Mouse (Mus musculus) kidney, embryonic 14.5 days (tissue): Measurements from ENCODE around the gene Bean1. TPM values are rescaled to one million over a fixed set of nuclear protein-coding genes. Genes with fewer than 3 reads are reported as not detected.

ENCODE experiments used
- ATAC-seq: fragments of 200-750 bp; cut with Nextera tagmentation; 2 replicates; pipeline ENCODE4 v1.8.0; 2017; ENCODE audit warnings: moderate number of reproducible peaks, mild to moderate bottlenecking, moderate TSS enrichment, moderate library complexity; ENCODE audit not compliant: low FRiP score, low TSS enrichment
- H3K27ac ChIP-seq: fragments of 300-500 bp; sonication (generic); 2 replicates; pipeline ENCODE4 v1.5.1; 2014; ENCODE audit warnings: low read depth, mild to moderate bottlenecking, low read length, moderate library complexity, mixed read lengths
- H3K27me3 ChIP-seq: fragments of 300-500 bp; sonication (generic); 2 replicates; pipeline ENCODE4 v1.6.1; 2014; ENCODE audit warnings: mild to moderate bottlenecking, low read length; ENCODE audit not compliant: control insufficient read depth, insufficient read depth
- H3K36me3 ChIP-seq: fragments of 300-500 bp; sonication (generic); 2 replicates; pipeline ENCODE4 v1.6.1; 2014; ENCODE audit warnings: low read length, mixed read lengths; ENCODE audit not compliant: control insufficient read depth, insufficient read depth
- H3K4me1 ChIP-seq: fragments of 300-500 bp; sonication (generic); 2 replicates; pipeline ENCODE4 v1.6.1; 2014; ENCODE audit warnings: low read length, mixed read lengths; ENCODE audit not compliant: control insufficient read depth, insufficient read depth
- H3K4me2 ChIP-seq: fragments of 300-500 bp; sonication (generic); replicated peaks from 2 replicates; pipeline ENCODE4 v1.6.1; 2014; ENCODE audit warnings: low read depth, mild to moderate bottlenecking, low read length
- H3K4me3 ChIP-seq: fragments of 300-500 bp; sonication (generic); 2 replicates; pipeline ENCODE4 v1.5.1; 2014; ENCODE audit warnings: mild to moderate bottlenecking, low read length
- H3K9ac ChIP-seq: fragments of 300-500 bp; sonication (generic); 2 replicates; pipeline ENCODE4 v1.6.1; 2014; ENCODE audit warnings: low read depth, mild to moderate bottlenecking, low read length, moderate library complexity
- H3K9me3 ChIP-seq: fragments of 300-500 bp; sonication (generic); 2 replicates; pipeline ENCODE4 v1.6.1; 2016; ENCODE audit warnings: low read length; ENCODE audit not compliant: control insufficient read depth
- WGBS: fragments of 180-500 bp; shearing (Covaris S2); extraction: QIAGEN DNeasy Blood & Tissue Kit; methylation state at CpG from one replicate; pipeline ENCODE4 v1.1.7; 2014; 5-methylcytosine and 5-hydroxymethylcytosine counted together
- polyA plus RNA-seq: library from polyadenylated mRNA; unstranded; fragments of >200 nt; fragmentation: Nextera tagmentation; extraction: Ambion mirVana; gene quantifications from 2 replicates; pipeline ENCODE4 v1.2.1, GENCODE M21; 2014

Gene Bean1
- polyA plus RNA-seq, 1 experiment from 2014 or later: 3.3 TPM

- H3K36me3 ChIP-seq: no peaks in the 10 kb centered on the region
- 0 out of 2 replicates have a peak, but pooled peaks cover 2% of the 10 kb centered on the region for H3K9me3 ChIP-seq
- no peak overlapping the region for H3K27ac ChIP-seq
- WGBS: 47% methylated on average over 5 of the region's 5 CpGs
- no peak overlapping the region for H3K4me3 ChIP-seq
- H3K4me1 ChIP-seq: no peaks in the 10 kb centered on the region
- no peak overlapping the region for H3K4me2 ChIP-seq
- no peaks in the 10 kb centered on the region for H3K27me3 ChIP-seq
- H3K9ac ChIP-seq: no peak overlapping the region
- peak; percentile 82 for ATAC-seq
These were observed 49.6 kb downstream of the Bean1 start for GRCm38 (mm10) chr8:104219806-104220205.

GRCm38 (mm10) chr8:104227048-104227447 lies 56.8 kb downstream of the Bean1 start:
- 84% methylated on average over 5 of the region's 5 CpGs for WGBS
- no peak overlapping the region for H3K9ac ChIP-seq
- ATAC-seq: no peak
- H3K27me3 ChIP-seq: no peaks in the 10 kb centered on the region
- H3K4me3 ChIP-seq: no peak overlapping the region
- H3K4me2 ChIP-seq: no peak overlapping the region
- no peak overlapping the region for H3K27ac ChIP-seq
- 0 out of 2 replicates have a peak, but pooled peaks cover 2% of the 10 kb centered on the region for H3K9me3 ChIP-seq
- H3K36me3 ChIP-seq: peaks cover 62% of the 10 kb centered on the region
- no peaks in the 10 kb centered on the region for H3K4me1 ChIP-seq

- no peak overlapping the region for H3K27ac ChIP-seq
- H3K4me3 ChIP-seq: no peak overlapping the region
- H3K27me3 ChIP-seq: no peaks in the 10 kb centered on the region
- 97% methylated on average over 9 of the region's 9 CpGs for WGBS
- H3K9me3 ChIP-seq: no peaks in the 10 kb centered on the region
- H3K4me2 ChIP-seq: no peak overlapping the region
- ATAC-seq: no peak
- peaks cover 90% of the 10 kb centered on the region for H3K36me3 ChIP-seq
- H3K9ac ChIP-seq: no peak overlapping the region
- no peaks in the 10 kb centered on the region for H3K4me1 ChIP-seq
These were observed 60.1 kb downstream of the Bean1 start for GRCm38 (mm10) chr8:104230377-104230776.

- peaks cover 84% of the 10 kb centered on the region for H3K36me3 ChIP-seq
- H3K4me2 ChIP-seq: no peak overlapping the region
- 95% methylated on average over 4 of the region's 4 CpGs for WGBS
- no peak overlapping the region for H3K9ac ChIP-seq
- ATAC-seq: no peak
- no peaks in the 10 kb centered on the region for H3K27me3 ChIP-seq
- H3K27ac ChIP-seq: no peak overlapping the region
- H3K4me1 ChIP-seq: no peaks in the 10 kb centered on the region
- no peaks in the 10 kb centered on the region for H3K9me3 ChIP-seq
- H3K4me3 ChIP-seq: no peak overlapping the region
These were observed 61.8 kb downstream of the Bean1 start for GRCm38 (mm10) chr8:104232039-104232438.

- no peak overlapping the region for H3K4me2 ChIP-seq
- no peak overlapping the region for H3K9ac ChIP-seq
- 94% methylated on average over 5 of the region's 5 CpGs for WGBS
- H3K4me1 ChIP-seq: no peaks in the 10 kb centered on the region
- ATAC-seq: no peak
- no peak overlapping the region for H3K27ac ChIP-seq
- H3K9me3 ChIP-seq: no peaks in the 10 kb centered on the region
- H3K36me3 ChIP-seq: peaks cover 83% of the 10 kb centered on the region
- no peaks in the 10 kb centered on the region for H3K27me3 ChIP-seq
- H3K4me3 ChIP-seq: no peak overlapping the region
These were observed 62.7 kb downstream of the Bean1 start for GRCm38 (mm10) chr8:104232919-104233318.

GRCm38 (mm10) chr8:104234573-104234972 lies 64.3 kb downstream of the Bean1 start:
- ATAC-seq: no peak; the same call in 1 of the 2 replicates
- Histone ChIP-seq H3K4me2 (no peak overlapping the region), H3K9ac (no peak overlapping the region), H3K9me3 (no peaks in the 10 kb centered on the region), H3K27me3 (no peaks in the 10 kb centered on the region), H3K27ac (no peak overlapping the region), H3K36me3 (peaks cover 86% of the 10 kb centered on the region), H3K4me1 (no peaks in the 10 kb centered on the region), H3K4me3 (no peak overlapping the region)
- 48% methylated on average over 6 of the region's 6 CpGs for WGBS

- Histone ChIP-seq H3K27me3 (no peaks in the 10 kb centered on the region), H3K27ac (no peak overlapping the region), H3K9me3 (no peaks in the 10 kb centered on the region), H3K36me3 (peaks cover 74% of the 10 kb centered on the region), H3K4me1 (no peaks in the 10 kb centered on the region), H3K4me2 (no peak overlapping the region), H3K9ac (no peak overlapping the region), H3K4me3 (no peak overlapping the region)
- WGBS: 83% methylated on average over 10 of the region's 10 CpGs
- no peak for ATAC-seq
These were observed 69.2 kb downstream of the Bean1 start for GRCm38 (mm10) chr8:104239418-104239861.

GRCm38 (mm10) chr8:104242038-104242644 lies 71.9 kb downstream of the Bean1 start:
- 68% methylated on average over 12 of the region's 12 CpGs for WGBS
- Histone ChIP-seq H3K4me1 (no peaks in the 10 kb centered on the region; the same call in 1 of the 2 replicates), H3K27ac (no peak overlapping the region), H3K4me3 (no peak overlapping the region), H3K36me3 (peaks cover 58% of the 10 kb centered on the region), H3K9ac (no peak overlapping the region), H3K9me3 (no peaks in the 10 kb centered on the region), H3K4me2 (no peak overlapping the region), H3K27me3 (no peaks in the 10 kb centered on the region)
- no peak for ATAC-seq

GRCm38 (mm10) chr8:104246621-104247020 lies 76.4 kb downstream of the Bean1 start:
- no peak for ATAC-seq
- H3K36me3 ChIP-seq: peaks cover 19% of the 10 kb centered on the region
- H3K27me3 ChIP-seq: no peaks in the 10 kb centered on the region
- H3K27ac ChIP-seq: no peak overlapping the region
- no peak overlapping the region for H3K9ac ChIP-seq
- no peaks in the 10 kb centered on the region for H3K9me3 ChIP-seq
- H3K4me2 ChIP-seq: no peak overlapping the region
- no peak overlapping the region for H3K4me3 ChIP-seq
- H3K4me1 ChIP-seq: peaks cover 12% of the 10 kb centered on the region
- 78% methylated on average over 4 of the region's 4 CpGs for WGBS
